Mouse (Mus musculus) limb, embryonic 11.5 days (tissue): ENCODE results near the gene Olfr137. TPM values are rescaled to one million over a fixed set of nuclear protein-coding genes. Genes with fewer than 3 reads are reported as not detected.

ENCODE experiments used
- ATAC-seq: fragments of 200-750 bp; cut with Nextera tagmentation; 2 replicates; pipeline ENCODE4 v1.8.0; 2017; ENCODE audit warnings: low read depth; ENCODE audit not compliant: insufficient number of reproducible peaks, low FRiP score, low TSS enrichment
- DNase-seq: peaks from one replicate; pipeline ENCODE4 v3.0.0-alpha.2; 2015; ENCODE audit warnings: low spot score
- H3K27ac ChIP-seq: fragments of 300-500 bp; sonication (generic); replicated peaks from 2 replicates; pipeline ENCODE4 v1.5.1; 2014; ENCODE audit warnings: low read depth, mild to moderate bottlenecking, low read length
- H3K27me3 ChIP-seq: fragments of 300-500 bp; sonication (generic); 2 replicates; pipeline ENCODE4 v1.6.1; 2014; ENCODE audit warnings: mild to moderate bottlenecking, low read length, mixed read lengths; ENCODE audit not compliant: control insufficient read depth, insufficient read depth
- H3K36me3 ChIP-seq: fragments of 300-500 bp; sonication (generic); 2 replicates; pipeline ENCODE4 v1.6.1; 2014; ENCODE audit warnings: mild to moderate bottlenecking, low read length, moderate library complexity, mixed read lengths; ENCODE audit not compliant: control insufficient read depth, insufficient read depth
- H3K4me1 ChIP-seq: fragments of 300-500 bp; sonication (generic); 2 replicates; pipeline ENCODE4 v1.6.1; 2014; ENCODE audit warnings: low read length, mixed read lengths; ENCODE audit not compliant: control insufficient read depth, insufficient read depth
- H3K4me2 ChIP-seq: fragments of 300-500 bp; sonication (generic); 2 replicates; pipeline ENCODE4 v1.6.1; 2014; ENCODE audit warnings: low read depth, mild to moderate bottlenecking, moderate library complexity; ENCODE audit not compliant: severe bottlenecking
- H3K4me3 ChIP-seq: fragments of 300-500 bp; sonication (generic); 2 replicates; pipeline ENCODE4 v1.5.1; 2014; ENCODE audit warnings: low read depth, low read length
- H3K9ac ChIP-seq: fragments of 300-500 bp; sonication (generic); 2 replicates; pipeline ENCODE4 v1.6.1; 2014; ENCODE audit warnings: mild to moderate bottlenecking, low read length
- H3K9me3 ChIP-seq: fragments of 300-500 bp; sonication (generic); 2 replicates; pipeline ENCODE4 v1.6.1; 2016; ENCODE audit warnings: low read length; ENCODE audit not compliant: control insufficient read depth
- WGBS: fragments of 180-500 bp; shearing (Covaris S2); extraction: QIAGEN DNeasy Blood & Tissue Kit; methylation state at CpG from one replicate; pipeline ENCODE4 v1.1.7; 2014; 5-methylcytosine and 5-hydroxymethylcytosine counted together
- polyA plus RNA-seq: library from polyadenylated mRNA; unstranded; fragments of >200 nt; fragmentation: Nextera tagmentation; extraction: Ambion mirVana; gene quantifications from 2 replicates; pipeline ENCODE4 v1.2.1, GENCODE M21; 2014

The Olfr137 gene
- not detected in 2 replicates for polyA plus RNA-seq

GRCm38 (mm10) chr17:38307470-38307869 is at the start of gene Olfr137:
Olfr137 (minus strand) TSS chr17:38307570.
- Histone ChIP-seq H3K27ac (no peak within 1 kb of the TSS), H3K27me3 (no peaks in the 10 kb centered on the region), H3K9ac (no peak within 1 kb of the TSS), H3K4me2 (no peak within 1 kb of the TSS), H3K36me3 (no peaks in the 10 kb centered on the region), H3K4me3 (no peak within 1 kb of the TSS), H3K4me1 (no peaks in the 10 kb centered on the region), H3K9me3 (no peaks in the 10 kb centered on the region)
- ATAC-seq (no peak), DNase-seq (no peak)

DNA sequence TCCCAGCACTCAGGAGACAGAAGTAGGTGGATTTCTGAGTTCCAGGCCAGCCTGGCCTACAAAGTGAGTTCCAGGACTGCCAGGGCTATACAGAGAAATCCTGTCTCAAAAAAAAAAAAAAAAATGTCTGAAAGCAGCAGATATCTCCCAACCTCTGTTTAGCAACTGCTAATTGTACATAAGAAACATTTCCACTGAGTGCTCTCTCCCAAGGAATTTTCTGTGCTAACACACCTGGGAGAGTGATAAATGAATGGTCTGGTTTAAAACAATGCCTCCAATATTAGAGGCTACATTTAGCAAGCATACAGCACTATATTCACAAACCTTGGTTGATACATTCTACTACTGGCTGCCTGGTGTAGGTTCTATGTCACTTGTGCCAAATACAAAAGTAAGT is 22.2 kb upstream of the Olfr137 start, which contains the start of gene Olfr136:
Olfr136 (plus strand) TSS at position 301 of the 400 bp plus-strand sequence.
- Histone ChIP-seq H3K4me2 (no peak within 1 kb of the TSS), H3K4me3 (no peak within 1 kb of the TSS), H3K27me3 (no peaks in the 10 kb centered on the region), H3K9ac (no peak within 1 kb of the TSS), H3K9me3 (no peaks in the 10 kb centered on the region), H3K36me3 (no peaks in the 10 kb centered on the region), H3K27ac (no peak within 1 kb of the TSS), H3K4me1 (no peaks in the 10 kb centered on the region)
- DNase-seq (no peak), ATAC-seq (no peak)

- Histone ChIP-seq H3K4me1 (no peaks in the 10 kb centered on the region), H3K27me3 (no peaks in the 10 kb centered on the region), H3K4me2 (no peak within 1 kb of the TSS), H3K9me3 (no peaks in the 10 kb centered on the region; the same call in 1 of the 2 replicates), H3K27ac (no peak within 1 kb of the TSS), H3K36me3 (no peaks in the 10 kb centered on the region), H3K9ac (no peak within 1 kb of the TSS), H3K4me3 (no peak within 1 kb of the TSS)
- WGBS = 70% methylated on average over 1 of the region's 1 CpGs
- ATAC-seq (no peak), DNase-seq (no peak)
Observed at GRCm38 (mm10) chr17:38260735-38261134, 46.6 kb downstream of the Olfr137 start, which contains the start of gene Olfr138. Olfr138 (plus strand) TSS chr17:38261035.

Other genes starting within 250 kb of the Olfr137 start
- not detected in 2 replicates for gene Olfr129, start 247.5 kb downstream of the Olfr137 start, polyA plus RNA-seq
- gene Olfr130, start 243.6 kb downstream of the Olfr137 start, polyA plus RNA-seq = not detected in 2 replicates
- not detected in 2 replicates for gene Olfr131, start 218.9 kb downstream of the Olfr137 start, polyA plus RNA-seq
- not detected in 2 replicates for gene Olfr132, start 173.0 kb downstream of the Olfr137 start, polyA plus RNA-seq
- not detected in 2 replicates for gene Olfr133, start 162.3 kb downstream of the Olfr137 start, polyA plus RNA-seq
- not detected in 2 replicates for gene Olfr134, start 136.2 kb downstream of the Olfr137 start, polyA plus RNA-seq
- not detected in 2 replicates for gene Olfr135, start 103.2 kb downstream of the Olfr137 start, polyA plus RNA-seq
- gene Olfr138, start 46.5 kb downstream of the Olfr137 start, polyA plus RNA-seq = not detected in 2 replicates
- not detected in 2 replicates for gene Olfr136, start 22.3 kb upstream of the Olfr137 start, polyA plus RNA-seq
- not detected in 2 replicates for gene Esp36, start 112.6 kb upstream of the Olfr137 start, polyA plus RNA-seq
- not detected in 2 replicates for gene Esp34, start 246.6 kb upstream of the Olfr137 start, polyA plus RNA-seq